Mouse (Mus musculus): ENCODE measurements around the gene Adcy3. TPM values are rescaled to one million over a fixed set of nuclear protein-coding genes. Genes with fewer than 3 reads are reported as not detected.

Gene Adcy3
- total RNA-seq, 4 experiments from 2014 or later, result 2.6 to 3.0 (median 2.9) TPM

- no peak for DNase-seq (ENCODE audit: low spot score)
Observed at GRCm38 (mm10) chr12:4180507-4180906, 47.6 kb downstream of the Adcy3 start.

GRCm38 (mm10) chr12:4184648-4185047, 51.7 kb downstream of the Adcy3 start:
- no peak for DNase-seq (ENCODE audit: low spot score)

DNA sequence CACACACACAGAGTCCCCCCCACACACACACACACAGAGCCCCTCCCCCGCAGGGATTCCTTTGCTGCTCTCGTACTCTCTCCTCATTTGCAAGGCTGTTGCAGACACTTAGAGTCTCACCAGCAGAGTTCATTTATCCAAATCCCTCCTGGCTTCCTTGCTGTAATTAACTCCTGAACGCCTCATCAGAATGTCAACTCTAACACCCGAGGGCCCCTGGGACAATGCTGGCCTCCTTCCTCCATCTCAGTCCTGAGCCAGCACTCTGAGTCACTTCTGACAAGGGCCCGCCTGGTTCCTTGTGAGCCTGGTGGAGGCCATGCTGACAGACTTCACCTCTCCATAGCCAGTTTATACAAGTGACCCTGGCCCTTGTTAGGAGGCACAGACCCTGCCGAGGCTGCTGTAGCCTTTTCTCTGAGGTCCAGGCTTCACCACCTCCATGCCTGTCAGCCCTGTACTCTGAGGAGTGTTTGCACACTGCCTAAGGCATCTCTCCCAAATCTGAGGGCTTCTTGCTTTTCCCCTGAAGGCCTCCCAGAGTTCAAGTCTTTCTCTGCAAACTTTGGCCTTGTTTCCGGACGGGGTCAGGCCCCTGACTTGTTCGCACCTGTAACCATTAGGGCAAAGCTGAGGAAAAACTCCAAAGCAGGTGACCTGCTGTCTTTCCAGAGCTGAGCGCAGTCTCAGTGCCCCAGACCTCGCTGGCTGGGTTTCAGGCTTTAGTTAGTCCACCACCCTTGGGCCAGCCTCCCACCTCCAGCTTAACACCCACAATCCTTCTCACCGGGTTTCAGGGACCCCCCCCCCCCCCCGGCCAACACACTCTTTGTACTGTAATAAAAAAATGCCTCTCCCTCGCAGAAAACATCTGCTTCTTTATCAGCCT, 55.5 kb downstream of the Adcy3 start:
- DNase-seq (ENCODE audit: low spot score), result peak; percentile 82

DNA sequence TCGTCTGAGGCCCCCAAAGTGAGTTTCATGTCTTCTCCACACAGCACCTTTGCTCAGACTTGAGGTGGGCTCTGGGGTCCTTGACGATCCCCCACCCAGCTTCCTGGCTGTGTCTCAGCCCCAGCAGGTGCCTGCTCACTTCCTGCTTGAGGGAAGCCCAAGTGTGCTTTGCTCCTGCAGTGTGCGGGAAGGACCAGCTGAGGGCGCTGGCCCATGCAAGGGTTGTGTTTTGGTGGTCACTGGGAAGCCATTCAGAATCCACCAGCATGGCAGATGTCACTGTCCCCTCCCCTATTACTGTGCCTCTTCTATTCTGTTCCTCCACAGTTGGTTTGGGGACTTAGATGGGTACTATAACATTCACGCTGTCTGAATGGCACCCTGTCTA, 56.2 kb downstream of the Adcy3 start:
- no peak for DNase-seq (ENCODE audit: low spot score)

DNA sequence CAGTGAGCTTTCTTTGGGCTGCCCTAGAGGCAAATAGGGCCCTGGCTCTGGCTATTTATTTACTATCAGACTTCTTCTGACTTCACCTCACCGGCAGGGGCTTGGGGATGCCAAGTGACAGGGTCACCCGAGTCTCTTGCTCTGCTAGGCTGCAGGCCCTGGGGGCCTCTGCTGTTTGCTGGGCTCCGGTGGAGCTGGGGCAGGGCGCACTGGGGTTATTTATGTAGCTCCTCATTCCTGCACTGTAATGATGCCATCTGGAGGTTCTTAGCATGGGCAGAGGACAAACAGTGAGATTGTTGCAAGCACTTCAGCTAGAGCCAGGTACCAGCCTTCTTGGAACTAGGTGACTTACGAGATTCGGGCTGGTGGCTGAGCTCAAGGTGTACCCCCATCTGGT, 59.6 kb downstream of the Adcy3 start:
- no peak for DNase-seq (ENCODE audit: low spot score)

GRCm38 (mm10) chr12:4193025-4193740, 60.3 kb downstream of the Adcy3 start:
- no peak for DNase-seq (ENCODE audit: low spot score)

DNA sequence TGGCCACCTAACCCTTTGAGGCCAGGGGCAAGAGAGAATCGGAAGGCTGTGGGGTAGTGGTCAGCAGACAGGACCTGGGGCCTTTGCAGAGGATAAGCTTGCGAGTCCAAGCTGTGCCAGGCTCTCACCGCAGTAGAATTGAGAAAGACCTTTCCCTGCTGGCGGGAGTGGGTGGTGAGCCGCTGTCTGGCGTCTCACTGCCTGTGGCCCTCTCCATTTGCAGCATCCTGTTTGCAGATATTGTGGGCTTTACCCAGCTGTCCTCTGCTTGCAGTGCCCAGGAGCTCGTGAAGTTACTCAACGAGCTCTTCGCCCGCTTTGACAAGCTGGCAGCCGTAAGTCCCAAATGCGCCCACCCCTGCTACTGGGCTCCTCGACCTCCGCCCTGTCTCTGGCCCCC, 61.7 kb downstream of the Adcy3 start:
- no peak for DNase-seq (ENCODE audit: low spot score)

- DNase-seq (ENCODE audit: low spot score), result no peak
Observed at GRCm38 (mm10) chr12:4198702-4199101, 65.8 kb downstream of the Adcy3 start.

DNA sequence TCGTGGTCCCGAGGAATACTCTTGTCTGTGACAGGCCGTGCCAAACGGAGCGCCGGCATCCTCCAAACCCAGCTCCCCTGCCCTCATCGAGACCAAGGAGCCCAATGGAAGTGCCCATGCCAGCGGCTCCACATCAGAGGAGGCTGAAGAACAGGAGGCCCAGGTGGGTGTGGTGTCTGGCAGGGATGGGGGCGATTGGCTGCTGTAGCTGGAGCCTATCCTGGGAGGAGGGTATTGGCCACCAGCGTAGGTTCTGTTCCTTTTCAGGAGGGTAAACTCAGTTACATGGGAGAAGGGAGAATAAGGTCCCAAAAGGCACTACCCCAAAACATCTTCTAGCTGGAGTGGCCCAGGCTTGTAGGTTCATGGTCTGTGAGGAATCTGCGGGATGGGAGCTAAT, 66.4 kb downstream of the Adcy3 start:
- DNase-seq (ENCODE audit: low spot score), result no peak

DNA sequence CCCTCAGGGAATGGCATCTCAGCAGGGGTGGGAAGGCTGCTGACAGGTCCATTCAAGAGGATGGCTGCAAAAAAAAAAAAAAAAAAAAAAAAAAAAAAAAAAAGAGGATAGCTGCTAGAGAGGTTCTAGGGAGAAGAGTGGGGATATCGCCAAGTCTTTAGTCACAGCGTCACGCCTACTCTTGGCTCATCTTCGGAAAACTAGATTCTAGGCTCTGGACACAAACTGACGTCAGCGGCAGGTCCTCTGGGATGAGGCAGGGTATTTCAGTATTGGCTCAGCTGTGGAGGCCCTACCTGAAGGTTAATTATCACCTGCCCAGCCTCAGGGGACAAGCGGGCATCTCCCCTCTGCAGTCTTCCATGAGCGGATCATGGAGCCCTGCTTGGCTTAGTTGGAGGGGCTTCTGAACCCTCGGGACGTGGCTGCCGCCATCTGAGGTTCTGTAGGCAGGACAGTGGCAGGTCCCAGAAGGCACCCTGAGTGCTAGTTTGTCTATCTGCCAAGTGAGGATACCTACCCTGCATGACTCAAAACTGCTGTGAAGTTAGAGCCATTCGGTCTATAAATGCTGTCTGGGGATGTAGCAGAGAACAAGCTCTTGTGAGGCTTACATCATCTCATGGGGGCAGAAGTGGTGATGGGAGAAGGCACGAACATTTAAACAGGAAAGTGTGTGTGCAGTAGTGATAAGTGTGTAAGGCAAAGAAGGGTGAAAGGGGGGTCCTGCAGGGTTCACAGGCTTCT, 68.7 kb downstream of the Adcy3 start:
- DNase-seq (ENCODE audit: low spot score), result peak; percentile 67

- no peak for DNase-seq (ENCODE audit: low spot score)
Observed at GRCm38 (mm10) chr12:4202206-4202605, 69.3 kb downstream of the Adcy3 start.

DNA sequence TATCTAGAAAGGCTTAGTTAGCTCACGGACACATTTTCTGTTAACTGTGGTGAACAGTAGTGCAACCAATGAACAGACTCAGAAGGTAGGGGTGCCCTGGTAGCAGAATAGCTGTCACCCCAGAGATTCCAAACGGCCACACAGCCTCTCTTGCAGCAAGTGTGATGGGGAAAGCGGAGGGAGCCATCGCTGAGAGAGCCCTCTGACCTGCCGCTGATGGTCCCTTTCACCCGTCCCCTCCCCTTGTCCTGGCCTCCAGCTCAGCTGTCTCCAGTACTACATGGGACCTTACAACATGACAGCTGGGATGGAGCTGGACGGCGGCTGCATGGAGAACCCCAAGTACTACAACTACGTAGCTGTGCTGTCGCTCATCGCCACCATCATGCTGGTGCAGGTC, 73.2 kb downstream of the Adcy3 start:
- no peak for DNase-seq (ENCODE audit: low spot score)

- peak; percentile 60 for DNase-seq (ENCODE audit: low spot score)
Observed at GRCm38 (mm10) chr12:4208405-4209133, 75.7 kb downstream of the Adcy3 start.

- no peak for DNase-seq (ENCODE audit: low spot score)
Observed at GRCm38 (mm10) chr12:4209196-4209595, 76.3 kb downstream of the Adcy3 start.

DNA sequence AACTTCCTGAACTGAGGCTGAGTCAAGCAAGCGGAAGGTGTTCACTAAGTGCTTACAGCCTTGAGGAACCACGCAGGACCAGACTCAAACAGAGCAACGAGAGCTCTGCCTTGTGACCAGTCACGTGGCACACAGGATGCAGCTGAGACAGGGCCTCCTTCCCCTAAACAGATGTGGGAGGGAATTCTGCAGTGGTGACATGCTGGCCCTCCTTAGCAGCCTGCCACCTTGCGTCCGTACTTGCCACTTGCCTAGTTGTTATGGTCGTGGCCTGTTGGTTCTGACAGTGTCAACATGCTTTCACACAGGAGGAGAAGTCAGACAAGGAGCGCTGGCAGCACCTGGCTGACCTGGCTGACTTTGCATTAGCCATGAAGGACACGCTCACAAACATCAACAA, 78.3 kb downstream of the Adcy3 start:
- peak; percentile 22 for DNase-seq (ENCODE audit: low spot score)

- DNase-seq (ENCODE audit: low spot score), result no peak
Observed at GRCm38 (mm10) chr12:4212908-4213307, 80.0 kb downstream of the Adcy3 start.

DNA sequence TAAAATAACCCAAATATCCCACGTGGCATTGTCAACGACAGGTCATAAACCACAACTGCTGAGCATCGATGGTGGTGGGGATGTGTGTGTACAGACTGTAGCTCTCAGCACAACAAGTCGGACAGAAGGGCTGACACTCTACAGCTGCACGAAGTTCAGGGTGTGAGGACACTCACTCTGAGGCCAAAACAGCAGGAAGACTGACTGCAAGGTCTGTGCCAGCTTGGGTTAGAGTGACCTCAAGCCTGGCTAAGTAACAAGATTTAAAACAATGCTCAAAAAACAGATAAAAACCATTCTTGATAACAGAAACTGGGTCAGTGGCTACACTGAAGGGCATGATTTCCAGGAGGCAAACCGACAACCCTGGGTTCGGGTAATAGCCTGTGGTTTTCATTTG, 97.3 kb downstream of the Adcy3 start:
- DNase-seq (ENCODE audit: low spot score), result no peak

GRCm38 (mm10) chr12:4232777-4233176, 99.9 kb downstream of the Adcy3 start:
- no peak for DNase-seq (ENCODE audit: low spot score)

DNA sequence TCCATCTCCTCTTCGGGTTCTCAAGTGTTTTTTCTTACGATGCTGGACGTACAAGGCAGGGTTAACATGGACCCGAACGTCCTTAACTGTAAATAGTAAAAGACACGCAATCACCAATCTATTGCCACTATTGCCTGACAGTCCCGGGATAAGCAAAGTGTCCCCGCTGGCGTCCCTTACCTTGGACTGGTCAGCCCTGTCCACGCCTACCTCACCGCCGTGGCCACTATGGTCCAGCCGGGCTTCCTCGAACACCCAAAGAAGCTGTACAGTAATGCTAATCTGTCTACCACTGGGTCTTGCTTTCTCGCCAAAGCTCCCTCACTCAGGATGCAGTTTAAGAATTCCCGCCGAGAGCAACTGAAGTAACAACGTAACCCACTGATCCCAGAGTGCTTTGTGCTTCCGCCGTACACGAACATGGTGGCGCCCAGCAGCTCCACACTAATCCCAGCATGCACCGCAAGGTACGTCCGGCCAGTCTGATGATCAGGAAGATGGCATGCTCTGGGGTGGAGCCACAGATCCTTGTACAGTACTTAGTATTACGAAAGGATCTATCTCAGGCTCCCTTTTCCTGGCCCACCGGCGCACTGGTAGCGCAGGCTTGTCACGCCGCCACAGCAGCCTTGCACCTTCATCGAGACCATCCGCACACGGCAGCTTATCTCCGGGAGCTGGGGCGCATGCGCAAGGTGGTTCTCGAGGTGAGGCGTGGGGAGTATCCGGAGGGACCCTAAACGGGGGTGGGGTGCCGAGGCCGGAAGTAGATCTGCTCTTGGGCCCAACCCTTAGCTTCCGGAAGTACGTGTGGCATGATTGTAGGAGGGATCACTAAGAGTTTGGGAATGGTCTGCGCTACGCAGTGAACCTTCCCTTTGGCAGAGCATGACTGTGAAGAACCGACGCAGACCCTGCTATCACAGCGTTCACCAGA, 100.9 kb downstream of the Adcy3 start, which contains the start of the genes Ptrhd1 and Cenpo:
Ptrhd1 (plus strand) TSS at position 456 of the 937 bp plus-strand sequence.
Cenpo (minus strand) TSS at position 723 of the 937 bp plus-strand sequence.
- DNase-seq (ENCODE audit: low spot score), result peak; percentile 98

DNA sequence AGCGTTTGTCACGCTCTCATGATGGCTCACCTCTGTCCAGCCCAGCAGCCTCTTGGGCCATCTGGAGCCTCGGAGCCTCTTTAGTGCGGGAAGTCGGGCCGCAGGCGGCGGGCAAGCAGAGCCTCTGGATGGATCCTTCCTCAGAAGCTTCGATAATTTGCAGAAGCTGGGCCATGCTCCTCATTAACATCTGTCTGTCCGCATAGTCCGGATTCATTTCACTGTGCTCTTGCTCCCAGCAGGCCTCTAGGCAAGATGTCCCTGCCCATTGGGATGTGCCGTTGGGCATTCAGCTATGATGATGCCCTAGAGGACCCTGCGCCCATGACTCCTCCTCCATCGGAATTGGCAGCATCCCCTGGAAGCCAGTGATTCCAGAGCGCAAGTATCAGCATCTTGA, 104.6 kb downstream of the Adcy3 start:
- DNase-seq (ENCODE audit: low spot score), result no peak
